Comparison of ENCODE assay signal across 8 mouse cellular contexts in genomic region chr6:122874720-122875389, GRCm38 (mm10). TPM values are rescaled to one million over a fixed set of nuclear protein-coding genes. Genes with fewer than 3 reads are reported as not detected.
DNase-seq lines count a peak whose midpoint lies in the region; ATAC-seq and TF ChIP-seq lines count a peak whose summit lies in the region.

No protein-coding gene starts in this region.

- H3K9ac ChIP-seq in kidney, embryonic 14.5 days (ENCODE audit: low read depth, low read length) = peak overlapping the region; percentile 88
- peak overlapping the region; percentile 90 for H3K9ac ChIP-seq in limb, embryonic 14.5 days (ENCODE audit: low read depth, low read length, severe bottlenecking)
- H3K9ac ChIP-seq in neural tube, embryonic 13.5 days = peak overlapping the region; percentile 90

- H3K27ac ChIP-seq in kidney, embryonic 14.5 days (ENCODE audit: low read depth, low read length) = peak overlapping the region; percentile 55; the same call in 1 of the 2 replicates
- peak overlapping the region; percentile 86 for H3K27ac ChIP-seq in limb, embryonic 14.5 days (replicated peaks; ENCODE audit: low read depth, low read length)
- peak overlapping the region; percentile 91 for H3K27ac ChIP-seq in neural tube, embryonic 13.5 days (replicated peaks)

- WGBS in kidney, embryonic 14.5 days = 1% methylated on average over 30 of the region's 31 CpGs
- WGBS in limb, embryonic 14.5 days = 0% methylated on average over 22 of the region's 31 CpGs
- WGBS in neural tube, embryonic 13.5 days = 1% methylated on average over 31 of the region's 31 CpGs

- DNase-seq in kidney, adult 11 months = no peak
- DNase-seq in NIH3T3 (ENCODE audit: low read depth) = peak; percentile 67
- peak; percentile 11 for DNase-seq in limb, embryonic 14.5 days (ENCODE audit: low spot score)
- no peak for DNase-seq in frontal cortex, postnatal 25 days (ENCODE audit: low spot score in 2 of 2)
- no peak for DNase-seq in thymus, postnatal 4 days

- no peaks in the 10 kb centered on the region for H3K9me3 ChIP-seq in kidney, embryonic 14.5 days (ENCODE audit: control insufficient read depth, low read length)
- no peaks in the 10 kb centered on the region for H3K9me3 ChIP-seq in limb, embryonic 14.5 days (ENCODE audit: control insufficient read depth, low read length)
- H3K9me3 ChIP-seq in neural tube, embryonic 13.5 days = no peaks in the 10 kb centered on the region

- H3K4me1 ChIP-seq in kidney, embryonic 14.5 days (ENCODE audit: control insufficient read depth, insufficient read depth, low read length) = peaks cover 9% of the 10 kb centered on the region; the same call in 1 of the 2 replicates
- peaks cover 7% of the 10 kb centered on the region for H3K4me1 ChIP-seq in limb, embryonic 14.5 days (ENCODE audit: control insufficient read depth, insufficient read depth, low read length)
- peaks cover 31% of the 10 kb centered on the region for H3K4me1 ChIP-seq in neural tube, embryonic 13.5 days (replicated peaks)

- peak overlapping the region; percentile 50 for H3K4me2 ChIP-seq in kidney, embryonic 14.5 days (replicated peaks; ENCODE audit: low read depth, low read length)
- H3K4me2 ChIP-seq in limb, embryonic 14.5 days (replicated peaks; ENCODE audit: low read depth, low read length, severe bottlenecking) = peak overlapping the region; percentile 69
- peak overlapping the region; percentile 62 for H3K4me2 ChIP-seq in neural tube, embryonic 13.5 days

- peak overlapping the region; percentile 89 for H3K4me3 ChIP-seq in kidney, embryonic 14.5 days (ENCODE audit: low read length)
- H3K4me3 ChIP-seq in limb, embryonic 14.5 days (replicated peaks; ENCODE audit: low read length) = peak overlapping the region; percentile 92
- peak overlapping the region; percentile 87 for H3K4me3 ChIP-seq in neural tube, embryonic 13.5 days

- no peaks in the 10 kb centered on the region for H3K27me3 ChIP-seq in kidney, embryonic 14.5 days (ENCODE audit: control insufficient read depth, insufficient read depth, low read length)
- H3K27me3 ChIP-seq in limb, embryonic 14.5 days (ENCODE audit: control insufficient read depth, insufficient read depth, low read length) = no peaks in the 10 kb centered on the region
- H3K27me3 ChIP-seq in neural tube, embryonic 13.5 days = peaks cover 7% of the 10 kb centered on the region; the same call in 1 of the 2 replicates

- peak; percentile 67 for ATAC-seq in kidney, embryonic 14.5 days (ENCODE audit: low FRiP score, low TSS enrichment)
- peak; percentile 59 for ATAC-seq in erythroblast, adult 5-6 weeks (replicated peaks; ENCODE audit: low FRiP score, poor library complexity, severe bottlenecking)
- peak; percentile 67 for ATAC-seq in limb, embryonic 14.5 days (ENCODE audit: low FRiP score, low read depth)
- peak; percentile 80 for ATAC-seq in neural tube, embryonic 13.5 days (ENCODE audit: low read depth)

- no peak for TF ChIP-seq POLR2A in limb, embryonic 14.5 days (IDR thresholded peaks at IDR 0.05; ENCODE audit: borderline replicate concordance, extremely low read depth, insufficient read depth, insufficient read length)

- H3K36me3 ChIP-seq in kidney, embryonic 14.5 days (ENCODE audit: control insufficient read depth, insufficient read depth, low read length) = peaks cover 15% of the 10 kb centered on the region; the same call in 1 of the 2 replicates
- H3K36me3 ChIP-seq in limb, embryonic 14.5 days (ENCODE audit: control insufficient read depth, insufficient read depth, low read length) = peaks cover 28% of the 10 kb centered on the region
- peaks cover 17% of the 10 kb centered on the region for H3K36me3 ChIP-seq in neural tube, embryonic 13.5 days

RNA-seq across cellular contexts. Expression of gene Necap1, which starts 0.6 kb away (rescaled TPM):
- 37.4 and 56.3 TPM in 2 replicates for polyA plus RNA-seq in kidney, embryonic 14.5 days (2014; fragmentation: Nextera tagmentation; extraction: Ambion mirVana)
- 6.9 and 15.0 TPM in 2 replicates for total RNA-seq in erythroblast, adult 5-6 weeks (2015; ENCODE audit: low replicate concordance)
- total RNA-seq in erythroblast, adult 5-6 weeks (2017; ENCODE audit: low replicate concordance) = 6.3 and 16.8 TPM in 2 replicates
- 49.3 and 54.9 TPM in 2 replicates for polyA plus RNA-seq in limb, embryonic 14.5 days (2012; rRNA removed)
- polyA plus RNA-seq in limb, embryonic 14.5 days (2014; fragmentation: Nextera tagmentation; extraction: Ambion mirVana) = 58.3 and 58.9 TPM in 2 replicates
- polyA plus RNA-seq in neural tube, embryonic 13.5 days (2015; fragmentation: Nextera tagmentation; extraction: Ambion mirVana) = 128 and 130 TPM in 2 replicates

RNA-seq across cellular contexts. Expression of gene C3ar1, which starts 18.9 kb away (rescaled TPM):
- polyA plus RNA-seq in kidney, embryonic 14.5 days (2014; fragmentation: Nextera tagmentation; extraction: Ambion mirVana) = 1.0 and 1.7 TPM in 2 replicates
- 0.21 TPM in 1 of 2 replicates, not detected in the other for total RNA-seq in erythroblast, adult 5-6 weeks (2015; ENCODE audit: low replicate concordance)
- 0.42 and 0.43 TPM in 2 replicates for total RNA-seq in erythroblast, adult 5-6 weeks (2017; ENCODE audit: low replicate concordance)
- 4.1 and 5.0 TPM in 2 replicates for polyA plus RNA-seq in limb, embryonic 14.5 days (2012; rRNA removed)
- polyA plus RNA-seq in limb, embryonic 14.5 days (2014; fragmentation: Nextera tagmentation; extraction: Ambion mirVana) = 4.7 and 5.0 TPM in 2 replicates
- 2.6 and 2.7 TPM in 2 replicates for polyA plus RNA-seq in neural tube, embryonic 13.5 days (2015; fragmentation: Nextera tagmentation; extraction: Ambion mirVana)

RNA-seq across cellular contexts. Expression of gene Clec4a1, which starts 46.8 kb away (rescaled TPM):
- 2.8 and 3.6 TPM in 2 replicates for polyA plus RNA-seq in kidney, embryonic 14.5 days (2014; fragmentation: Nextera tagmentation; extraction: Ambion mirVana)
- total RNA-seq in erythroblast, adult 5-6 weeks (2015; ENCODE audit: low replicate concordance) = 35.1 and 68.6 TPM in 2 replicates
- 7.2 and 10.0 TPM in 2 replicates for total RNA-seq in erythroblast, adult 5-6 weeks (2017; ENCODE audit: low replicate concordance)
- 3.4 and 3.8 TPM in 2 replicates for polyA plus RNA-seq in limb, embryonic 14.5 days (2012; rRNA removed)
- 4.2 and 6.2 TPM in 2 replicates for polyA plus RNA-seq in limb, embryonic 14.5 days (2014; fragmentation: Nextera tagmentation; extraction: Ambion mirVana)
- 0.69 and 0.85 TPM in 2 replicates for polyA plus RNA-seq in neural tube, embryonic 13.5 days (2015; fragmentation: Nextera tagmentation; extraction: Ambion mirVana)

RNA-seq across cellular contexts. Expression of gene Foxj2, which starts 55.1 kb away (rescaled TPM):
- polyA plus RNA-seq in kidney, embryonic 14.5 days (2014; fragmentation: Nextera tagmentation; extraction: Ambion mirVana) = 4.1 and 7.8 TPM in 2 replicates
- 1.3 and 11.5 TPM in 2 replicates for total RNA-seq in erythroblast, adult 5-6 weeks (2015; ENCODE audit: low replicate concordance)
- total RNA-seq in erythroblast, adult 5-6 weeks (2017; ENCODE audit: low replicate concordance) = 0.70 and 4.4 TPM in 2 replicates
- 13.4 and 15.1 TPM in 2 replicates for polyA plus RNA-seq in limb, embryonic 14.5 days (2012; rRNA removed)
- polyA plus RNA-seq in limb, embryonic 14.5 days (2014; fragmentation: Nextera tagmentation; extraction: Ambion mirVana) = 9.3 and 11.8 TPM in 2 replicates
- 6.3 and 7.3 TPM in 2 replicates for polyA plus RNA-seq in neural tube, embryonic 13.5 days (2015; fragmentation: Nextera tagmentation; extraction: Ambion mirVana)

Comparison
In these comparisons a context has a peak if more than half of its experiments do, and no peak if none do; other contexts are left out.
1. DNase-seq: peak in NIH3T3 (single experiment) and limb, embryonic 14.5 days (single experiment); none in kidney, adult 11 months (single experiment), frontal cortex, postnatal 25 days (0 of 2) and thymus, postnatal 4 days (single experiment).
2. Peak in every context shown above with its lines, with median percentiles within 50 percentile points of each other: ATAC-seq, H3K27ac ChIP-seq, H3K4me2 ChIP-seq, H3K4me3 ChIP-seq and H3K9ac ChIP-seq.